Mouse (Mus musculus) liver, embryonic 14.5 days (tissue): ENCODE results near the gene Spag8.

Source experiments
- CTCF ChIP-seq: IDR thresholded peaks from 2 replicates; pipeline ENCODE4 v1.5.1; 2016; ENCODE audit warnings: antibody characterized with exemption, low read depth, control low read depth
- EP300 ChIP-seq: IDR thresholded peaks from 2 replicates; pipeline ENCODE4 v1.6.1; 2016; ENCODE audit warnings: antibody characterized with exemption, low read depth

- TF ChIP-seq CTCF (no peak), EP300 (no peak)
Measured at GRCm38 (mm10) chr4:43675608-43676007, 22.2 kb upstream of the Spag8 start.
